Mouse (Mus musculus) G1E (cell line): ENCODE measurements around the gene Gm8773. TPM values are rescaled to one million over a fixed set of nuclear protein-coding genes. Genes with fewer than 3 reads are reported as not detected.

Experiments used
- ATAC-seq: 2 replicates; pipeline ENCODE4 v1.8.0; 2016; ENCODE audit warnings: mild to moderate bottlenecking; ENCODE audit not compliant: insufficient number of reproducible peaks, poor library complexity, low FRiP score, severe bottlenecking; ENCODE audit errors: extremely low read depth
- DNase-seq: peaks from one replicate; pipeline ENCODE4 v3.0.0; 2012; ENCODE audit warnings: low spot score
- H3K27me3 ChIP-seq: 2 replicates; pipeline ENCODE4 v1.6.1; 2012; ENCODE audit warnings: mild to moderate bottlenecking, low read length, inconsistent platforms; ENCODE audit not compliant: insufficient read depth
- H3K36me3 ChIP-seq: replicated peaks from 2 replicates; pipeline ENCODE3; 2012; ENCODE audit warnings: mild to moderate bottlenecking, inconsistent platforms
- H3K4me1 ChIP-seq: 2 replicates; pipeline ENCODE4 v1.6.1; 2012; ENCODE audit warnings: low read depth, low read length, inconsistent platforms, mixed read lengths; ENCODE audit not compliant: insufficient read depth
- H3K4me3 ChIP-seq: 2 replicates; pipeline ENCODE4 v1.5.1; 2012; ENCODE audit warnings: low read depth, mild to moderate bottlenecking, inconsistent platforms, low read length, moderate library complexity, mixed read lengths
- H3K9me3 ChIP-seq: replicated peaks from 2 replicates; pipeline ENCODE4 v1.6.1; 2012; ENCODE audit warnings: inconsistent platforms
- CTCF ChIP-seq: IDR thresholded peaks from 2 replicates; pipeline ENCODE4 v1.5.1; 2012; ENCODE audit warnings: low read depth, low read length, inconsistent platforms, mixed read lengths
- GATA1 ChIP-seq: IDR thresholded peaks from 2 replicates; pipeline ENCODE4 v1.6.1; 2012; ENCODE audit warnings: borderline replicate concordance, low read length, inconsistent platforms, mixed read lengths
- GATA2 ChIP-seq: IDR thresholded peaks from 2 replicates; pipeline ENCODE4 v1.6.1; 2012; ENCODE audit warnings: low read depth, low read length, inconsistent platforms, borderline replicate concordance
- POLR2AphosphoS5 ChIP-seq: IDR thresholded peaks from 2 replicates; pipeline ENCODE4 v1.6.1; 2012; ENCODE audit warnings: low read depth, low read length, inconsistent platforms; ENCODE audit not compliant: insufficient replicate concordance
- TAL1 ChIP-seq: conservative IDR thresholded peaks from 2 replicates; pipeline ENCODE4 v1.6.1; 2012; ENCODE audit warnings: low read depth, low read length, inconsistent platforms, mixed read lengths
- polyA plus RNA-seq: library from polyadenylated mRNA; stranded (reverse); fragments of >175 nt; gene quantifications from 2 replicates; pipeline ENCODE4 v1.2.3, GENCODE M21; 2012
- total RNA-seq, 2 experiments: library from RNA; stranded (forward) in 1 of 2; stranded (reverse) in 1 of 2; fragments of 200-1000 nt in 1 of 2; fragments of >200 nt in 1 of 2; fragmentation: Nextera tagmentation in 1 of 2; gene quantifications; 2 replicates each; pipeline ENCODE4 v1.2.3; 2014 to 2017

Gene Gm8773
- total and polyA plus RNA-seq, 3 experiments, result 0.27 to 3.9 (median 1.4) TPM

- no peak for DNase-seq
Observed at GRCm38 (mm10) chr5:5559079-5559740, 14.4 kb upstream of the Gm8773 start, which contains the start of gene Gtpbp10. TSS of gene Gtpbp10 (minus strand) at chr5:5559538.

GRCm38 (mm10) chr5:5559798-5560197 is 13.8 kb upstream of the Gm8773 start:
- TF ChIP-seq GATA1 (no peak), POLR2AphosphoS5 (no peak), TAL1 (no peak), GATA2 (no peak), CTCF (no peak)
- Histone ChIP-seq H3K4me3 (peak overlapping the region; percentile 69; the same call in 1 of the 2 replicates), H3K9me3 (peaks cover 3% of the 10 kb centered on the region; the same call in 1 of the 2 replicates), H3K4me1 (peaks cover 26% of the 10 kb centered on the region), H3K27me3 (no peaks in the 10 kb centered on the region), H3K36me3 (no peaks in the 10 kb centered on the region)
- no peak for DNase-seq
- no peak for ATAC-seq

More at GRCm38 (mm10) chr5:5559079-5559740, 14.4 kb upstream of the Gm8773 start, which contains the start of gene Gtpbp10:
- H3K9me3 ChIP-seq, result peaks cover 8% of the 10 kb centered on the region
- ATAC-seq, result peak; percentile 52; the same call in 1 of the 2 replicates
- peak within 1 kb of the TSS; percentile 69 for H3K4me3 ChIP-seq
- TF ChIP-seq GATA2 (no peak), CTCF (no peak), GATA1 (no peak), POLR2AphosphoS5 (no peak), TAL1 (no peak)
- H3K4me1 ChIP-seq, result peaks cover 28% of the 10 kb centered on the region
- peaks cover 6% of the 10 kb centered on the region for H3K36me3 ChIP-seq
- no peaks in the 10 kb centered on the region for H3K27me3 ChIP-seq

GRCm38 (mm10) chr5:5561041-5561706 is 12.4 kb upstream of the Gm8773 start:
- ATAC-seq, result no peak; the same call in 1 of the 2 replicates
- Histone ChIP-seq H3K9me3 (peaks cover 3% of the 10 kb centered on the region; the same call in 1 of the 2 replicates), H3K4me1 (peaks cover 26% of the 10 kb centered on the region), H3K27me3 (no peaks in the 10 kb centered on the region), H3K36me3 (no peaks in the 10 kb centered on the region), H3K4me3 (no peak overlapping the region)
- TF ChIP-seq POLR2AphosphoS5 (no peak), GATA1 (no peak), TAL1 (no peak), CTCF (no peak), GATA2 (no peak)
- DNase-seq, result no peak

- H3K4me3 ChIP-seq, result no peak overlapping the region
- no peak for ATAC-seq
- no peaks in the 10 kb centered on the region for H3K36me3 ChIP-seq
- H3K4me1 ChIP-seq, result peaks cover 24% of the 10 kb centered on the region
- no peaks in the 10 kb centered on the region for H3K27me3 ChIP-seq
- no peak for TF ChIP-seq TAL1
- no peak for TF ChIP-seq GATA1
- no peak for TF ChIP-seq GATA2
- no peak for TF ChIP-seq POLR2AphosphoS5
- no peak for TF ChIP-seq CTCF
- peaks cover 3% of the 10 kb centered on the region; the same call in 1 of the 2 replicates for H3K9me3 ChIP-seq
- DNase-seq, result no peak
Observed at GRCm38 (mm10) chr5:5562435-5562834, 11.2 kb upstream of the Gm8773 start.

GRCm38 (mm10) chr5:5587686-5588085 is 14.1 kb downstream of the Gm8773 start:
- peaks cover 3% of the 10 kb centered on the region; the same call in 1 of the 2 replicates for H3K27me3 ChIP-seq
- no peaks in the 10 kb centered on the region; the same call in 1 of the 2 replicates for H3K4me1 ChIP-seq
- no peak overlapping the region for H3K4me3 ChIP-seq
- DNase-seq, result no peak
- no peaks in the 10 kb centered on the region for H3K36me3 ChIP-seq
- TF ChIP-seq CTCF, result no peak
- no peak for TF ChIP-seq TAL1
- TF ChIP-seq GATA2, result no peak
- TF ChIP-seq GATA1, result no peak
- no peak for TF ChIP-seq POLR2AphosphoS5
- no peaks in the 10 kb centered on the region for H3K9me3 ChIP-seq
- ATAC-seq, result no peak

- Histone ChIP-seq H3K9me3 (no peaks in the 10 kb centered on the region), H3K4me1 (0 out of 2 replicates have a peak, but pooled peaks cover 3% of the 10 kb centered on the region), H3K36me3 (no peaks in the 10 kb centered on the region), H3K27me3 (peaks cover 2% of the 10 kb centered on the region; the same call in 1 of the 2 replicates), H3K4me3 (no peak overlapping the region)
- ATAC-seq (no peak), DNase-seq (no peak)
- TF ChIP-seq CTCF (no peak), POLR2AphosphoS5 (no peak), GATA1 (no peak), TAL1 (no peak), GATA2 (no peak)
Observed at GRCm38 (mm10) chr5:5610540-5610939, 36.9 kb downstream of the Gm8773 start.
